Comparison of ENCODE assay signal across 22 mouse cellular contexts in the genomic region with DNA sequence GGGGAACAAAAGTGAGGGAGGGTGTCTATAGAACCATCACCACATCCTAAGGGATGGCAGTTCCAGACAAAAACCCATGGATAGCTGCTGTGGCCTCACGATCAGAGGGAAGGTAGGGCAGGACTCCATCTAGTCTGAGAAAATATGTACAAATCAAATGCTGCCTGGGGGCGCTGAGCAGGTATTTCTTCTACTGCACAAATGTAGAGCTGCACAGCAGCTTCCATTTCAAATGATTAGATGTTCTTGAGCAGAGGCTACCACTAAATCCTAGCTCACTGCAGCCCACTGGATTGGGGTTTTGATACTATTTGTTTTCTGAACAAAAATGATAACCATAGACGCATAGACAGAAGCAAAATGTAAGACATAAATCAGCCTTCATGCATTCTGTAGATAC.
DNase-seq lines count a peak whose midpoint lies in the region; ATAC-seq and TF ChIP-seq lines count a peak whose summit lies in the region.
"Had no signal": no experiment of that assay in that cellular context is flagged by ENCODE, and none has a peak within 500 bp of the region (broad histone marks: within the 10 kb centered on the region; RNA-seq: fewer than 3 reads in every experiment).

No protein-coding gene starts in this region.

- intact Hi-C loops in heart, postnatal 10 days (cut with DNase I): no loop called here

- no peaks in the 10 kb centered on the region for H3K9me3 ChIP-seq in midbrain, embryonic 11.5 days (ENCODE audit: control insufficient read depth, low read length)
- no peaks in the 10 kb centered on the region for H3K9me3 ChIP-seq in midbrain, embryonic 15.5 days
- no peaks in the 10 kb centered on the region for H3K9me3 ChIP-seq in midbrain, embryonic 13.5 days
- no peaks in the 10 kb centered on the region for H3K9me3 ChIP-seq in midbrain, postnatal 0 days (ENCODE audit: low read length)

- no peak for TF ChIP-seq CTCF in layer of hippocampus, adult 2 months (conservative IDR thresholded peaks at IDR 0.05)
- no peak for TF ChIP-seq CTCF in midbrain, postnatal 0 days (IDR thresholded peaks at IDR 0.05)

- no peaks in the 10 kb centered on the region for H3K4me1 ChIP-seq in midbrain, embryonic 11.5 days (ENCODE audit: control insufficient read depth, insufficient read depth, low read length)
- peaks cover 6% of the 10 kb centered on the region; the same call in 1 of the 2 replicates for H3K4me1 ChIP-seq in midbrain, embryonic 15.5 days
- peaks cover 5% of the 10 kb centered on the region; the same call in 1 of the 2 replicates for H3K4me1 ChIP-seq in midbrain, embryonic 13.5 days (replicated peaks)
- H3K4me1 ChIP-seq in midbrain, postnatal 0 days (ENCODE audit: insufficient read depth, low read length): no peaks in the 10 kb centered on the region

- H3K4me2 ChIP-seq in midbrain, embryonic 11.5 days: no peak overlapping the region
- no peak overlapping the region for H3K4me2 ChIP-seq in midbrain, embryonic 15.5 days
- H3K4me2 ChIP-seq in midbrain, embryonic 13.5 days (replicated peaks): no peak overlapping the region
- no peak overlapping the region for H3K4me2 ChIP-seq in midbrain, postnatal 0 days (ENCODE audit: low read depth, low read length, poor library complexity, severe bottlenecking)

- WGBS in midbrain, embryonic 11.5 days: 83% methylated on average over 3 of the region's 3 CpGs
- 87% methylated on average over 3 of the region's 3 CpGs for WGBS in midbrain, embryonic 15.5 days
- WGBS in midbrain, embryonic 13.5 days: 89% methylated on average over 3 of the region's 3 CpGs
- 82% methylated on average over 3 of the region's 3 CpGs for WGBS in midbrain, postnatal 0 days

- no peaks in the 10 kb centered on the region for H3K27me3 ChIP-seq in midbrain, embryonic 11.5 days (ENCODE audit: control insufficient read depth, insufficient read depth, low read length)
- no peaks in the 10 kb centered on the region for H3K27me3 ChIP-seq in midbrain, embryonic 15.5 days (replicated peaks)
- H3K27me3 ChIP-seq in midbrain, embryonic 13.5 days: no peaks in the 10 kb centered on the region
- no peaks in the 10 kb centered on the region for H3K27me3 ChIP-seq in midbrain, postnatal 0 days (ENCODE audit: insufficient read depth, low read length)
- H3K27me3 ChIP-seq: CH12.LX had no signal

- H3K9ac ChIP-seq in midbrain, embryonic 11.5 days (ENCODE audit: low read length): no peak overlapping the region
- H3K9ac ChIP-seq in midbrain, embryonic 15.5 days: no peak overlapping the region
- no peak overlapping the region for H3K9ac ChIP-seq in midbrain, embryonic 13.5 days (replicated peaks)
- H3K9ac ChIP-seq in midbrain, postnatal 0 days (replicated peaks; ENCODE audit: low read length, poor library complexity, severe bottlenecking): no peak overlapping the region

- H3K4me3 ChIP-seq in layer of hippocampus, adult 2 months: no peak overlapping the region
- no peak overlapping the region for H3K4me3 ChIP-seq in midbrain, embryonic 11.5 days (ENCODE audit: low read depth, low read length)
- H3K4me3 ChIP-seq in midbrain, embryonic 15.5 days: no peak overlapping the region
- no peak overlapping the region for H3K4me3 ChIP-seq in midbrain, embryonic 13.5 days (replicated peaks)
- H3K4me3 ChIP-seq in midbrain, postnatal 0 days (ENCODE audit: low read depth, low read length): no peak overlapping the region

- no peak for ATAC-seq in midbrain, embryonic 11.5 days (ENCODE audit: low FRiP score)
- no peak for ATAC-seq in midbrain, embryonic 15.5 days (replicated peaks)
- ATAC-seq in midbrain, embryonic 13.5 days: 0 out of 2 replicates have a peak, but pooled peaks have one; percentile 14
- no peak for ATAC-seq in midbrain, postnatal 0 days (ENCODE audit: low FRiP score)
- ATAC-seq: activated CD4-positive, CD25-positive, alpha-beta regulatory T cell, adult 4 months; CD4-positive, CD25-positive, alpha-beta regulatory T cell, adult 4 months; Patski had no signal

- H3K27ac ChIP-seq in layer of hippocampus, adult 2 months: peak overlapping the region; percentile 95; the same call in 1 of the 2 replicates
- H3K27ac ChIP-seq in midbrain, embryonic 11.5 days (ENCODE audit: low read depth, low read length): no peak overlapping the region
- no peak overlapping the region for H3K27ac ChIP-seq in midbrain, embryonic 15.5 days
- H3K27ac ChIP-seq in midbrain, embryonic 13.5 days: no peak overlapping the region
- no peak overlapping the region for H3K27ac ChIP-seq in midbrain, postnatal 0 days (ENCODE audit: low read depth, low read length)

- no peaks in the 10 kb centered on the region for H3K36me3 ChIP-seq in midbrain, embryonic 11.5 days (ENCODE audit: control insufficient read depth, insufficient read depth, low read length)
- H3K36me3 ChIP-seq in midbrain, embryonic 15.5 days (replicated peaks): no peaks in the 10 kb centered on the region
- no peaks in the 10 kb centered on the region for H3K36me3 ChIP-seq in midbrain, embryonic 13.5 days
- no peaks in the 10 kb centered on the region for H3K36me3 ChIP-seq in midbrain, postnatal 0 days (ENCODE audit: insufficient read depth, low read length)
- H3K36me3 ChIP-seq: G1E had no signal

- peak; percentile 68 for DNase-seq in heart, adult 11 months
- no peak for DNase-seq in heart, postnatal 10 days
- DNase-seq in layer of hippocampus, adult 2 months (ENCODE audit: low spot score in 2 of 2): no peak
- no peak for DNase-seq in layer of hippocampus, postnatal 10 days (ENCODE audit: low spot score in 2 of 2)
- DNase-seq in midbrain, embryonic 11.5 days (ENCODE audit: low spot score, missing footprints): peak; percentile 60
- DNase-seq in midbrain, postnatal 0 days (ENCODE audit: low spot score): no peak
- DNase-seq: adrenal gland, adult 2 months; adrenal gland, adult 8-10 months; adrenal gland, postnatal 10 days; adrenal gland, postnatal 14 days; adrenal gland, postnatal 25 days; adrenal gland, postnatal 36 days; B cell, adult 2 months; cerebellum, adult 11 months; cerebellum, adult 11-12 months had no signal

Comparison
In these comparisons a context has a peak if more than half of its experiments do, and no peak if none do; other contexts are left out.
1. DNase-seq: peak in heart, adult 11 months (single experiment) and midbrain, embryonic 11.5 days (single experiment); none in heart, postnatal 10 days (0 of 2), layer of hippocampus, adult 2 months (0 of 2), layer of hippocampus, postnatal 10 days (0 of 2) and midbrain, postnatal 0 days (single experiment).